Mouse (Mus musculus): ENCODE results near the gene Jag2.

GRCm38 (mm10) chr12:112872991-112873390 is 56.6 kb downstream of the Jag2 start:
- TF ChIP-seq POLR2A (IDR thresholded peaks at IDR 0.05; ENCODE audit: extremely low read depth, insufficient read depth, low read length), result no peak
- TF ChIP-seq CTCF (IDR thresholded peaks at IDR 0.05; ENCODE audit: low read depth, low read length), result no peak
